ENCODE assay signal across 24 mouse cellular contexts in the genomic region with DNA sequence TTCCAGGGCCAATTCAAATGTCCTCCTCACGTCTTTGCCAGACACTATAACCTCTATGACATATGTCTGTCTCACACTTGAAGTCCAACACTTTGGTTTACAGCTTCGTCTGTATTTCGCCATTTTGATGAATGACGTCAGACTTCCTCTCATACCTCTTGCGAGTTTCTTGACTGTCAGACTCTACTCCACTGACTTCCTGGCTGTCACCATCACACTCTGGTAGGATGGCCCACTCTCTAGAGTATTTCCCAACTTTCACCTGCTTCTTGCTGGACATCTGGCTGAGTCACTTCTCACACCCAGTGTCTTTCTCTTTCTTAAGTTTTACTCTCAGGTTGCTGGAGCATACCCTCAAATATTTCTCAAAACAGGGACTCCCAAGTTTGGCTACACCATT.
"Had no signal": no experiment of that assay in that cellular context is flagged by ENCODE, and none has a peak within 500 bp of the region (broad histone marks: within the 10 kb centered on the region; RNA-seq: fewer than 3 reads in every experiment).

No protein-coding gene starts in this region.

- H3K4me1 ChIP-seq: heart, embryonic 13.5 days; heart, embryonic 15.5 days; kidney, embryonic 15.5 days; limb, embryonic 10.5 days; limb, embryonic 12.5 days had no signal

- H3K4me3 ChIP-seq: gastrocnemius, adult 2 months; heart, adult 2 months; heart, embryonic 13.5 days; heart, embryonic 15.5 days; hindbrain, embryonic 13.5 days; hindbrain, embryonic 15.5 days; kidney, embryonic 15.5 days; layer of hippocampus, adult 2 months; left cerebral cortex, adult 2 months; limb, embryonic 10.5 days; limb, embryonic 12.5 days had no signal

- DNase-seq: gastrocnemius, adult 2 months; gastrocnemius, postnatal 10 days; gastrocnemius, postnatal 25 days; heart, adult 2 months; heart, postnatal 14 days; heart, postnatal 36 days; kidney, adult 11 months; kidney, adult 2 months; kidney, adult 9 months; kidney, postnatal 14 days; kidney, postnatal 36 days; liver had no signal

- ATAC-seq: hindbrain, postnatal 0 days; intestine, embryonic 16.5 days had no signal

- H3K27ac ChIP-seq: gastrocnemius, adult 2 months; heart, adult 2 months; heart, embryonic 13.5 days; heart, embryonic 15.5 days; hindbrain, embryonic 13.5 days; hindbrain, embryonic 15.5 days; hindbrain, postnatal 0 days; kidney, embryonic 15.5 days; kidney, postnatal 0 days; layer of hippocampus, adult 2 months; left cerebral cortex, adult 2 months; limb, embryonic 10.5 days; limb, embryonic 12.5 days had no signal
